Mouse (Mus musculus) yolk sac, embryonic 10.5 days (tissue): Measurements from ENCODE around the gene Spata25.
"Not testable (repeated sequence)": the region's sequence is repeated elsewhere in the genome, so short reads cannot be mapped to it uniquely, and the experiment has no call there.

Source experiments
- DNase-seq: peaks from one replicate; pipeline ENCODE4 v3.0.0-alpha.2; 2017; ENCODE audit warnings: low spot score

Spata25 gene

DNA sequence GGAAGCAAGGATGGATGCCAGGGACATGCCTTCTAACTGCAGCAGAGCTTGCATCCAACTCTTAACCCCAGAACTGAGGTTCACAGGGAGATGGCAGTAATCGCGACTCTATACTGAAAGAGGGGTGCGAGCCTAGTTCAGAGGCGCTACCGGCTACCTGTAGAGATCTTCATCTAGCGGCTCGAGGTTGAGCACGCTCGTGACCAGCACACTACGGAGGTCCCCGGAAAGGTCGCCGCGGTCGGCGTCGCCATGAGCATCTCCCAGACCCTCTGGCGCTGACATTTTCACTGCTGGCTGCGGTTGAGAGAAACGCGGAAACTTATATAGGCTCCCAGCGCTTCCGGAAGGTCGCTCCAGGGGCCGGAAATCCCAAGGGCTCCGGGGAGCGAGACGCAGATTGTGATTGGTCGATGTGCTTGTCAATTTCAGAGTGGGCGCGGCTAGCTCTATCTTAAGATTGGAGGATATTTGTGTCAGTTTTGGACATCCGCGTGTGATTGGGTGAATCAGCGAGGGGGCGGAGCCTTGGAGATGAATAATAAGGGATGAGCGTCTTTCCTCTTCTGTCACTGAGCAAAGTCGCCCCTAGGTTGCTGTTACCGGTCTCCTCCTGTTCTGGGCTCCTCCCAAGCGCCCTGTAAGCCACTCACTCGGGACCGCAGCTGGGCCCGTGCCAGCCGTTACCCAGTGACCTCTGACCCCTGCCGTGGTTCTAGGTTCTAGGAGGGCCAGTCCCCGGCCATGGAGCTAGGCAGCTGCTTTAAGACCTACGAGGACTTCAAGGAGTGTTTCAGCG lies 23.6 kb downstream of the Spata25 start, which contains the start of the genes Acot8 and Zswim3:
TSS of gene Acot8 (minus strand) at position 350 of the 799 bp plus-strand sequence.
TSS of gene Zswim3 (plus strand) at position 566 of the 799 bp plus-strand sequence.
- peak; percentile 99 for DNase-seq

DNA sequence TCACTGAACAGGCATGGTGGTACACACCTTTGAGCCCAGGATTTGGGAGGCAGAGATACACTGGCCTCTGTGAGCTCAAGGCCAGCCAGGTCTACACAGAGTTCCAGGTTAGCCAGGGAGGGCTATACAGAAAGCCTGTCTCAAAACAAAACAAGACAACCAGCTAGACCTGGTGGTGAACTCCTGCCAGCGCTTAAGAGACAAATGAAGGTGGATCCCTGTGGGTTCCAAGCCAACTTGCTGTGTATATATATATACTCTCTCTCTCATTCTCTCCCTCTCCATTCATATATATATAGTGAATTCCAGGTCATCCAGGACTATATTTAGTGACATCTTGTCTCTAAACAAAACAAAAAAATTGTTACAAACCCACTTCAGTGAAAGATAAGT lies 24.4 kb downstream of the Spata25 start:
- no peak for DNase-seq

DNA sequence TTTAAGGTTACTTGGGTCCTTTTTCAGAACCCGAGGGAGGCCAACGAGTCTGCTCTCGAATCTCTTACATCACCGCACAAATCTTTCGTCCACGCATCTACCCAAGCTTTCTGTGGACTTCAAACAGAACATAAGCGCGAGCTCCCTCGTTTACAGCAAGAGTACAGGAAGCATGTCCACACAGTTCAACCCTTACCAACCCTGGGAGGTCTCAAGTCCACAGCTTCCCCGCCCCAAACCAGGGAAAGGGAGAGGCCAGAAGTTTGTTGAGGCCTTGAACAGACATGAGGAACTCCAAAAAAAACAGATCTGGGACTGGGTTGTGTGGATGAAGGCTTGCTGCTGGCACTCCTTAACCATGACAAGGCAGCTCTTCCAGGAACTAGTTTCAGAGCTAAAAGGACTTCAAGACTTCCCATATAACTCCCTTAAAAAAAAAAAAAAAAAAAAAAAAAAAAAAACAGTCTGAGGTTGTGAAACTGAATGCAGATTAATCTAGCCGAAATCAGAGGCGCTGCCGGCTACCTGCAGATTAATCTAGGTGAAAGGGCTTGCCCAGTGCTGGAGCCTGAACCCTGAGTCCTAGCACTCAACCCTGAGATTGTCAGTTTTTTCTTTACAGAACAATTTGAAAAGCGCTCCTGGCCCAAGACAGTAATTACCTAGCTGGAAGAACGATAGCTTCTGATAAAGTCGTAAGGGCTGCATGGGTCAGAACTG lies 25.0 kb downstream of the Spata25 start:
- no peak for DNase-seq

DNA sequence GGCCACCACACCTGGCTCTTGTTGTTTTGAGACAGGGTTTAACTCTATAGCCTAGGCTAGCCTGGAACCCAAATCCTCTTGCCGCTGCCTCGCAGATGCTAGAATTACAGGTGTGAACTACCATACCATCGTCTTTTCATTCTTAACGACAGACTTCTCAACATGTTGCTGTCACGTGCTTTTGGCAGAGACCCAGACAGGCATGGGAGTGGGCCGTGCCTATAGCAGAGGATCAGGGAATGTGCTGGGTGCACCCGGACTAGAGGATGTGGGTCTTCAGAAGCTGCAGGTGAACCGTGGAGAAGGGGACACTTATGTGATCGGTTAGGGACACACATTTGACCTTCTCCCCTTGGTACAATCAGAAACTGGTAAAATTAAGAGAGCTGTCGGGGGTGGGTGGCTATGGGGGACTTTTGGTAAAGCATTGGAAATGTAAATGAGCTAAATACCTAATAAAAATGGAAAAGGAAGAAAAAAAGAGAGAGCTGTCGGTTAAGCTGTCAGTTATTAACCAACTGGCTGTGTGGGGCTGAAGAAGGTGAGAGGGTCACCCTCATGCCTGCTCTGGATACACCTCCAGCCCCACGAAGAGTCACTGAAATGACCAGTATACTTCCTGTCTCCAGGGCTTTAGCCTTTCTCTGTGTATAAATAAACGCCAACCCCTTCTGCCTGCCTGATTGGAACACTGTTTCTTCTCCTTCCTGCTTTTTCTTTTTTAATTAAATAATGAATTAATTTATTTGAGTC lies 27.9 kb downstream of the Spata25 start:
- no peak for DNase-seq

DNA sequence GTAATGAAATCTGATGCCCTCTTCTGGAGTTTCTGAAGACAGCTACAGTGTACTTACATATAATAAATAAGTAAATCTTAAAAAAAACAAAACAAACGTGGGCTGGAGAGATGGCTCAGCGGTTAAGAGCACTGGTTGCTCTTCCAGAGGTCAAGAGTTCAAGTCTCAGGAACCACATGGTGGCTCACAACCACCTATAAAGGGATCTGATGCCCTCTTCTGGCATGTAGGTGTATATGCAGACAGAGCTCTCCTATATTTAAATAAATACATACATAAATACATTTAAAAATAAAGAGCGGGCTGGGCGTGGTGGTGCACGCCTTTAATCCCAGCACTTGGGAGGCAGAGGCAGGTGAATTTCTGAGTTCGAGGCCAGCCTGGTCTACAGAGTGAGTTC lies 29.8 kb downstream of the Spata25 start:
- not testable (repeated sequence) for DNase-seq

DNA sequence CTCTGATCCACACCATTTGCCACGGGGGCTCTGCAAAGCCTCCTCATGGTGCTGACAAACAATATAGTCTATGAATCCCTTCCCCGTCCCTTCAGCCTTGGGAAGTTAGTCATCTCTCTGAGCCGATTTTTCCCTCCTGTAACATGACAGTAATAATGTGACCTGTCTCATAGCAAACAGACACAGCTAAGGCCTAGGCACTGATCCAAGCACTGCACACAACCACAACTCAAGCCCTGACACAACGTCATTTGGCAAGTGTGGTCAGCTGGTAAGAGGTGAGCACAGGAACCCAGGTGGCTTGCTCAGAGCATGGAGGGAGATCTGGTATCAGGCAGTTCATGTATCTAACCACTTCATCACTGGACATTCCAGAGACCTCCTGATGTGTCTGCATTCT lies 32.5 kb downstream of the Spata25 start:
- no peak for DNase-seq

DNA sequence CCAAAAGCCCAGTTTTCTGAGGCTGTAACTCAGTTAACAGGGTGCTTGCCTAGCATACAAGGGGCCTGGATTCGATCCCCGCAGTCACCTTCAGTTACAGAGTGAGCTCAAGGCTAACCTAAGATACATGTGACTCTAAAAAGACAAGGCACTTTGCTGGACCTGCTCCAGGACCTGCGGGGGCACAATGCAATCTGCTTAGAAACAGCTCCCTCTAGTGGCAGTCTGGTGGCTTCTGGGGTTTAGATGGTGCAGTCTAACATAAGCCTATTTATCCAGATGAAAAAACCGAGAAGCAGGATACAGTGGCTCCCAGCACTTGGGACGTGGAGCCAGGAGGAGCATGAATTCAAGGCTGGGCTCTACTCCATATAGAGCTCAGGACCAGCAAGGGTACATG lies 34.0 kb downstream of the Spata25 start:
- DNase-seq = no peak

DNA sequence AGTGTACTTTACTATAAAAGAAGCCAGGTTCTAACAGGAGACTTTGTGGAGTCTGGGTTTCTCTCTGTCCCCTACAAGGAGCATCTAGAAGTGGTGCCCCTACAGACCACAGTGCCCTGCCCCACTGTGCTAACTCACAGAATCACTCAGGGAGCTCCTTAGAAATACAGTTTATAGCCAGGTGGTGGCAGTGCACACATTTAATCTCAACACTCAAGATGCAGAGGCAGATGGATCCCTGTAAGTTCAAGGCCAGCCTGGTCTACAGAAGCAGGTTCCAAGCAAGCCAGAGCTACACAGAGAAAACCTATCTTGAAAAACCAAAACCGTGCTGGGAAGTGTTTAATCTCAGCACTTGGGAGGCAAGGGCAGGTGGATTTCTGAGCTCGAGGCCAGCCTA lies 34.6 kb downstream of the Spata25 start:
- no peak for DNase-seq

DNA sequence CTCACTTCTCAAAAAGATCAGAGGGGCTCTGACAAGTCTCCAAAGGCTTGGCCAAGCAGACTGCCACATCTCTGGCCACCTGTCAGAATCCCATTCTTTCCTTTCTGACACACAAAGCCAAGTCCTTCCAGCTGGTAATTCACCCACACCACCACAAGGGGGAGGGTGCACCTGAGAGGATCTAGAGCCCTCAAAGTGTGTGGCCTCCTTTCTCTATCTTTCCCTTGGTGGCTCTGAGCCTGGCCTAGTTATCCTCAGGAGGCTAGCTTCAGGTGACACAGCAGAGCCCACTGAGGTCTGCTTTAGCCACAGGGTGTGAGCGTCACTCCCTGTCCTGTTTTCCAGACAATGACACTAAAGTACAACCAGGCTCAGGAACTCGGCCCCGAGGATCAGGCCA lies 35.1 kb downstream of the Spata25 start:
- no peak for DNase-seq

DNA sequence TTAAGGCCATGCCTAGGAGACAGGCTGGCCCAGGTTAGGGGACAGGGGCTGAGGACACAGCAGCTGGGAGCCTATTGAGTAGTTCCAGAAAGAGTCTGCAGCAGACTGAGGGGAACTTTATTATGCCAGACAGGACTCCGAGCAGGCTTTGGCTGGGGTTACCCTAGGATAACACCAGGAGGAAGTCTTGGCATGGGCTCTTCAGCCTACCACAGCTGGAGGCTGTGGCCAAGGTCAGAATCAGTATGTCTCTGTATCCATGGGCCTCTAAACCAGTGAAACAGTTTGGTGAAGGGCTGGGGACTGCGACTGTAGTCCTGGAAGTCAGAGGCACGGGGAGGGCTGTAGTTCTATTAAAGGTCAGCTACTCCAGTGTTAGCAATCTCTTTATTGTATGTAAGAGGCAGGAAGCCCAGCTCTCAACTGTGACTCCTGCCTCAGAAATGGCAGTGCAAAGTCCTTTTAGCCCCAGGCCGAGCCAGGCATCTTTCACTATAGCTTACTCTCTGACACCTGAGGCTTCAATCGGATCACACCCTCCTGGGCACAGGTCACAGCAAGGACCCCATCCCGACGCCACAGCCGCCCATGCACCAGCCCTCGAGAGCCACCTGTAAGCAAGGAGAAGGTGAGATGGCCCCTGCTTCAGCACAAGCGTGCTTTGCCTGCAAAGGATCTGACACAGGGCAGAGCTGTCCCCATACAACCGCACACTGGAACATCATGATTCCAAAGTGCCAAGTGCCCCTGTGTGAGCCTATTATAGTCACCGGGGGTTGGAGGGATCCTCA lies 35.7 kb downstream of the Spata25 start:
- no peak for DNase-seq

DNA sequence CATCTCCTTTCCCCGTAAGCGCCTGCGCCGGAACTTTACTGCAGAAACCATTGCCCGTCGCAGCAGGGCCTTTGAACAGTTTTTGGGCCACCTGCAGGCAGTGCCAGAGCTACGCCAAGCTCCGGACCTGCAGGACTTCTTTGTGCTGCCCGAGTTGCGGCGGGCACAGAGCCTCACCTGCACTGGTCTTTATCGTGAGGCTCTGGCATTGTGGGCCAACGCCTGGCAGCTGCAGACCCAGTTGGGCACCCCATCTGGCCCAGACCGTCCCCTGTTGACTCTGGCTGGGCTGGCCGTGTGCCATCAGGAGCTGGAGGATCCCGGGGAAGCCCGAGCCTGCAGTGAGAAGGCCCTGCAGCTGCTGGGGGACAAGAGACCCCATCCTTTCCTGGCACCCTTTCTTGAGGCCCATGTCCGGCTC lies 36.5 kb downstream of the Spata25 start:
- no peak for DNase-seq

DNA sequence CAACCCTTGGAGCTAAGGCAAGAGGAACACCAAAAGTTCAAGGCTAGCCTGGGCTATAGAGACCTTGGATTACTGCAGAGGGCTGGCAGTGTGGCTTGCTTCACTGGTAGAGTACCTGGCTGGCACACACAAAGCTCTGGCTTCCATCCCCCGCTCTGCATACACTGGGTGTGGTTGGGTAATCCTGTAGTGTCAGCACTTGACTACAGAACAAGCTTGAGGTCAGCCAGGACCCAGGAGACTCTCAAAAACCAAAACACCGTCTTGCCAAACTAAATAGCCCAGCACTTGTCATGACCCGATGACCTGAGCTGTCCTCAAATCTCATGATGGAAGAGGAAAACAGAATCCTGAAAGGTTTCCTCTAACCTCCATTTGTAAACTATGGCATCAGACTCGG lies 37.9 kb downstream of the Spata25 start:
- no peak for DNase-seq

DNA sequence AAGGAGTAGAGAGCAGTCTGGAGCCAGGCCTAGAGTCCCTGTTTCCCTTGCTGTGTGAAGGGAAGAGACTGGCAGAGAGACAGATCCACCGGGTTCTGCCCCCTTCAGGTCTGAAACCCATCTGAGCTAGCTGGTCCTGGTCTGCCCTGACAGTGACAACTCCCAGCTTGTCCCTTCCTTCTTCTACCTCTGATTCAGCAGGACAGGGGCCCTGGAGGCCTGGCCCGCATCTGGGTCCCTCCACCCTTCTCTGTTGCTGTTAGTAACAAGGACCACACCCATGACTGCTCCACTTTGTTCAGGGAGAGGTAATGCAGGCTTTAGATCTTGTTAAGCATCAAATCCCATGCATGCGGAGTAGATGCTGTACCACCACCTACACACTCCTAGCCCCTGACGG lies 39.9 kb downstream of the Spata25 start:
- no peak for DNase-seq

DNA sequence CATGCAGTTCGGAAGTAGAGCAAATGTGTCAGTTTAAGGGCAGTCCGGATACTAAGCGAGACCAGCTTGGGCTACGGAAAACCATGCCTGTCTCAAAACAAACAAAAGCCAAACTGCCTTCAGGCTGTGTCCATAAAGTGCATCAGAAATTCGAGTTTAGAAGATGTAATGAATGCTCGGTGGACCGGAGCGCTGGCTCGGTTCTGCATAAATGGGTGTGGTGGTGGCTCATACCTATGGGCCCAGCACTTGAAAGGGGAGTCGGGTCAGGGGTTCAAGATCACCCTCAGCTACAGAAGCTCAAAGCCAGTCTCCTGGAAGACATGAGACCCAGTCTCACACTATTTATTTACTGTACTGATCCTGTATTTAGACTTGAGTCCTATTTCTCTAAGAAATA lies 40.6 kb downstream of the Spata25 start:
- DNase-seq = no peak

DNA sequence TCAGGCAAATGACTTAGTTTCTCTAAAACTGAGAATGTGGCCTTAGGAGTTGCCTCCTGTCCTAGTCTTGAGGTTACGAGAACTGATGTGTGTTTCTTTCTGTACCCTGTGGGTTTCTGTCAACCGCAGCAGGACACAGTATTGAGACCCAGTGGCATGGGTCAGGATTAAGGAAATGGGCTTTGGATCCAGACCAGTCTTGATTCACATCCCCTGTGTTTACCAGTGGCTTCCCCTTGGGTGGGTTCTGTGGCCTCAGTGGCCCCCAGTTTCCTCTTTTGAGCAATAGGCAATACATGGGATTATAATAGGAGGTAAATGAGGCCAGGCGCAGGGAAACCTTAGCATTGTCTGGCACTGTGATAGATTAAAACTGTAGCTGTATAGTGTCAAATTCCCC lies 41.3 kb downstream of the Spata25 start:
- DNase-seq = no peak

DNA sequence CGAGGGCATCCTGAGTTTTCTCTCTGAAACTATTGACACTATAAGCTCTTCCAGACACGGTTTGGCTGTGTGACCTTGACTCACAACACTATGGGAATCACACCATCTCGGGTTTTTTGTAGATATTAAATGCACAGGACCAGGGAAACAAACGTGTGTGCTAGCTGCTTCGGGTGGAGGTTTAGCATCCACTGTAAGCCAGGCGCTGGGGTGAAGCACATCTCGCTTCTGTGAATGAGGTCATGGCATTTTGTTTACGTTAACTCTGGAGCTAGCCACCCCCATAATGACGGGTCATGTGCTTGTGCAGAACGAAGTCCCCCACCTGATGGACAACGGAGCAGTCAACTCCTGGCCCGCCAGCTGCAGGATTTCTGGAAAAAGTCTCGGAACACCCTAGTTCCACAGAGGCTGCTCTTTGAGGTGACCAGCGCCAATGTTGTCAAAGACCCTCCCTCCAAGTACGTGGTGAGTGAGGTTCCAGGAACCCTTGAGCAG lies 41.9 kb downstream of the Spata25 start:
- peak; percentile 52 for DNase-seq

DNA sequence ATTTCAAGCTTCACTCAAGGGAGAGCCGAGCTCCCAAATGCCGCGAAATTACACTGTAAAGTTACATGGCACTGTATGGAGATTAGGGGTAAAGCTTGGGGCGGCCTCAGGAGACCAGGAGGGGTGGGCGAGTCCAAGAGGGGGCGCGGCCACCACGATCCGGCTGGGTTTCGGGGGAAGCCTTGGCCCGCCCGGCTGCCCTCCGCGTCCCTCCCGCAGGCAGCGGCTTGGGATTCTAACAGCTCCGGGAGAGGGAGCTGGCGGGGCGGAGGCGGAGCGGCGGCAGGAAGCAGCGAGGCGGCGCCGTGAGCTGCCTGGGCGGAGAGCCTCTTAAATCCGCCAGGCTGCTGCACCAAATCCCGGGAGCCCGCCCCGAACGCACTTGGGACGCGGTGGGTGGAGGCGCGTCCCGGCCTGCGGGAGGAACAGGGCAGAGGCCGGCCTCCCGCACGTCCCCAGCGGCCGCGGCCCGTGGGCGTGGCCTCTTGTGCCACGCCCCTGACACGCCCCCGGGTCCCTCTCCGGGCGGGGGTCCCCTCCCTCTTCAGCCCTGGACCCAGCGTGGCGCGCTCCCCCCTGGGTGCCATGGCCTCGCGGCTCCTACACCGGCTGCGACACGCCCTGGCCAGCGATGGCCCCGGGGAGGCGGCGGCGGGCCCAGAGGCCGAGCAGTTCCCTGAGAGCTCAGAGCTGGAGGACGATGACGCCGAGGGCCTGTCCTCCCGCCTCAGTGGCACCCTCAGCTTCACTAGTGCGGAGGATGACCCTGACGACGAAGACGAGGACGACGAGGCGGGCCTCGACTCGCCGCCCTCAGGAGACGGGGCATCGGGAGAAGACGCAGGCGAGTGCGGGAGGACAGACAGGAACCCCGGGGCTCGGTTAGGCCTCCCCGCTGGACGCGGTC lies 42.6 kb downstream of the Spata25 start, which contains the start of gene Snx21:
TSS of gene Snx21 (plus strand) at position 343 of the 907 bp plus-strand sequence.
- DNase-seq = peak; percentile 94

DNA sequence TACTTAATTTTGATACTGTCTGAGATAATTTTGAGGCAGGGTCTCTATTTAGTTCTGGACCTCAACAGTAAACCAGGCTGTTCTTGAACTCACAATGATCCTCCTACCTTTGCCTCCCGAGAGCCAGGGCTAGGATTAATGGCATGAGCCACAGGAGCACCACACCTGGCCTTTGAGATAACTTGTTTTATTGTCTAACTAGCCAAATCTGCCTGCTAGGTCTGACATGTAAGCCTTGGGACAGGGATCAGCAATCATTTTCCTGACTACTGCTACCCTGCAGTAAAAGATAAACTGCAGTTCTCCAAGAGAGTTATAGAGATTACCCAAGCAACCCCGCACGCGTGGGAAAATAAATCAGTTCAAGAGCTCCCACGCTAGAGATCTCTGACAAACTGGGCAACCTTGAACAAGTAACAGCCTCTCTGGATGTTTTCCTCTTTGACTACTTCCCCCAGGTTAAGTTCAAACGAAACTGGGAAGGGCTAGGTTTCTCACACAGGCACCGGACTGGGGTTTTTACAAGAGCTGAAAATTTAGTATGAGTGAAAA lies 43.4 kb downstream of the Spata25 start:
- DNase-seq = no peak

DNA sequence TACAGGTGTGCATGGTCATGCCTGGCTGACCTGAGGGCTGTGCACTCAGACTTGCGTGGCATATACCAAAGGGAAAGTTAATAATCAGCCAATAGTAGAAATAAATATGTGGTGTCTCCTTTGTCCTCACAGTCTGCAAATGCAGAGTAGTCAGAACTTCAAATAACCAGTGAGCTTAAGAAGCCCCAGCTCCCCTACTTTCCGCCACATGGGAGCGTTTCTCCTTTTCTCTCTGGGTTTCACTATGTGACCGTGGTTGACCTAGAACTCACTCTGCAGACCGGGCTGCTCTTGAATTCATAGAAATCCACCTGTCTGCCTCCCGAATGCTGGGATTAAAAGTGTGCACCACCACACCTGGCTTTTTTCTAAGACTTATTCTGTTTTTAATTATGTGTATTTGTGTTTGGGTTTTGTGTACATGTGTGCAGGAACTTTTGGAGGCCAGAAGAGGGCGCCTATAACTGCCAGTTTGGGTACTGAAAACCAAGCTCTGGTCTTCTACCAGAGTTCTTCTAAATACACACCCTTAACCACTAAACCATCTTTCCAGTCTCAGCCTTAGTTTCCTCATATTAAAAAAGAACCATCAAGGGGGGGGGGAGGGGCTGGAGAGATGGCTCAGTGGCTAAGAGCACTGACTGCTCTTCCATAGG lies 44.3 kb downstream of the Spata25 start:
- DNase-seq = no peak

DNA sequence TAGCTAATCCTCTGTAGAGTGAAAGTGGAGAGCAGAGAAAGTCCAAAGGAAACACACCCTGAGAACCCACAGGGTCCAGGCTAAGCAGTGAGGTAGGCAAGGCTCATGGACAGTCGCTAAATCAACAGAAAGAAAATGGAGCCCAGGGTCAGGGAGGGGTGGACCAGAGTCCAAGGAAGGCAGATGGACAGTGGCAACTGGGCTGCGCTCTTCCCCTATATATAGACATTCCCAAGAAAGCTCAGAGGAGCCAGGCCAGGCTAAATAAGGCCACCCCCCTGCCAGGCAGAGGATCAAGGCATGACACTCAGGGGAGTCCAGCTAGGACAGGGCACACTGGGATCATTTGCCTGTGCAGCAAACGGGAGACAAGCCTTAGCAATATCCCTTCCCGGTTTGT lies 46.5 kb downstream of the Spata25 start:
- DNase-seq = peak; percentile 64
